Mouse (Mus musculus): ENCODE results near the gene March9. TPM values are rescaled to one million over a fixed set of nuclear protein-coding genes. Genes with fewer than 3 reads are reported as not detected.

March9 gene
- polyA plus RNA-seq, 1 experiment from 2014 or later, result 0.07 TPM

GRCm38 (mm10) chr10:127018422-127018821, 41.6 kb downstream of the March9 start:
- H3K9me3 ChIP-seq (replicated peaks), result no peaks in the 10 kb centered on the region
- 69% methylated on average over 16 of the region's 16 CpGs for WGBS (ENCODE audit: insufficient replicate concordance)
- no peak overlapping the region for H3K4me2 ChIP-seq
- no peak for DNase-seq
- peaks cover 16% of the 10 kb centered on the region for H3K36me3 ChIP-seq
- peaks cover 3% of the 10 kb centered on the region; the same call in 1 of the 2 replicates for H3K27me3 ChIP-seq
- H3K9ac ChIP-seq, result no peak overlapping the region
- H3K27ac ChIP-seq, result no peak overlapping the region
- H3K4me1 ChIP-seq (replicated peaks), result 0 out of 2 replicates have a peak, but pooled peaks cover under 1% of the 10 kb centered on the region
- H3K4me3 ChIP-seq (replicated peaks), result no peak overlapping the region
- no peak for ATAC-seq (ENCODE audit: low read depth)

GRCm38 (mm10) chr10:127017071-127017470, 42.9 kb downstream of the March9 start:
- ATAC-seq (ENCODE audit: low read depth) (no peak), DNase-seq (no peak)
- H3K9ac ChIP-seq, result no peak overlapping the region
- WGBS (ENCODE audit: insufficient replicate concordance), result 17% methylated on average over 2 of the region's 2 CpGs
- H3K4me1 ChIP-seq (replicated peaks), result 0 out of 2 replicates have a peak, but pooled peaks cover 4% of the 10 kb centered on the region
- no peak overlapping the region for H3K4me3 ChIP-seq (replicated peaks)
- no peak overlapping the region for H3K27ac ChIP-seq
- H3K9me3 ChIP-seq (replicated peaks), result no peaks in the 10 kb centered on the region
- no peak overlapping the region for H3K4me2 ChIP-seq
- H3K27me3 ChIP-seq, result peaks cover 3% of the 10 kb centered on the region; the same call in 1 of the 2 replicates
- peaks cover 4% of the 10 kb centered on the region; the same call in 1 of the 2 replicates for H3K36me3 ChIP-seq

- H3K9me3 ChIP-seq (replicated peaks), result no peaks in the 10 kb centered on the region
- H3K27me3 ChIP-seq, result peaks cover 3% of the 10 kb centered on the region; the same call in 1 of the 2 replicates
- H3K4me3 ChIP-seq (replicated peaks), result no peak overlapping the region
- 49% methylated on average over 5 of the region's 5 CpGs for WGBS (ENCODE audit: insufficient replicate concordance)
- DNase-seq (no peak), ATAC-seq (ENCODE audit: low read depth) (no peak)
- no peak overlapping the region for H3K9ac ChIP-seq
- no peaks in the 10 kb centered on the region for H3K36me3 ChIP-seq
- 0 out of 2 replicates have a peak, but pooled peaks cover 4% of the 10 kb centered on the region for H3K4me1 ChIP-seq (replicated peaks)
- no peak overlapping the region for H3K4me2 ChIP-seq
- no peak overlapping the region for H3K27ac ChIP-seq
Measured at GRCm38 (mm10) chr10:127016488-127016887, 43.5 kb downstream of the March9 start.

Other genes starting within 250 kb of the March9 start
- gene Atp23, start 158.8 kb downstream of the March9 start, polyA plus RNA-seq (2015; fragmentation: Nextera tagmentation; extraction: Ambion mirVana), result 9.3 and 10.0 TPM in 2 replicates
- 9.9 and 10.8 TPM in 2 replicates for gene Ctdsp2, start 81.5 kb downstream of the March9 start, polyA plus RNA-seq (2015; fragmentation: Nextera tagmentation; extraction: Ambion mirVana)
- 0.08 and 0.12 TPM in 2 replicates for gene Avil, start 59.5 kb downstream of the March9 start, polyA plus RNA-seq (2015; fragmentation: Nextera tagmentation; extraction: Ambion mirVana)
- 65.7 and 75.6 TPM in 2 replicates for gene Tsfm, start 29.3 kb downstream of the March9 start, polyA plus RNA-seq (2015; fragmentation: Nextera tagmentation; extraction: Ambion mirVana)
- gene Mettl1, start 18.8 kb downstream of the March9 start, polyA plus RNA-seq (2015; fragmentation: Nextera tagmentation; extraction: Ambion mirVana), result 28.3 and 29.5 TPM in 2 replicates
- gene Eef1akmt3, start 18.7 kb downstream of the March9 start, polyA plus RNA-seq (2015; fragmentation: Nextera tagmentation; extraction: Ambion mirVana), result 0.07 and 0.14 TPM in 2 replicates
- gene Cyp27b1, start 11.9 kb downstream of the March9 start, polyA plus RNA-seq (2015; fragmentation: Nextera tagmentation; extraction: Ambion mirVana), result not detected in 2 replicates
- gene Cdk4, start 3.4 kb upstream of the March9 start, polyA plus RNA-seq (2015; fragmentation: Nextera tagmentation; extraction: Ambion mirVana), result 645 and 664 TPM in 2 replicates
- 69.4 and 77.7 TPM in 2 replicates for gene Tspan31, start 10.1 kb upstream of the March9 start, polyA plus RNA-seq (2015; fragmentation: Nextera tagmentation; extraction: Ambion mirVana)
- 0.41 and 0.85 TPM in 2 replicates for gene Agap2, start 15.1 kb upstream of the March9 start, polyA plus RNA-seq (2015; fragmentation: Nextera tagmentation; extraction: Ambion mirVana)
- gene Os9, start 60.9 kb upstream of the March9 start, polyA plus RNA-seq (2015; fragmentation: Nextera tagmentation; extraction: Ambion mirVana), result 45.6 and 49.0 TPM in 2 replicates
- gene B4galnt1, start 105.0 kb upstream of the March9 start, polyA plus RNA-seq (2015; fragmentation: Nextera tagmentation; extraction: Ambion mirVana), result 9.3 and 11.0 TPM in 2 replicates
- 1.8 and 2.1 TPM in 2 replicates for gene Slc26a10, start 120.5 kb upstream of the March9 start, polyA plus RNA-seq (2015; fragmentation: Nextera tagmentation; extraction: Ambion mirVana)
- gene Arhgef25, start 129.9 kb upstream of the March9 start, polyA plus RNA-seq (2015; fragmentation: Nextera tagmentation; extraction: Ambion mirVana), result 8.1 and 8.2 TPM in 2 replicates
- gene Dtx3, start 135.5 kb upstream of the March9 start, polyA plus RNA-seq (2015; fragmentation: Nextera tagmentation; extraction: Ambion mirVana), result 16.8 and 19.3 TPM in 2 replicates
- 39.8 and 45.8 TPM in 2 replicates for gene Pip4k2c, start 151.4 kb upstream of the March9 start, polyA plus RNA-seq (2015; fragmentation: Nextera tagmentation; extraction: Ambion mirVana)
- 0.02 and 0.14 TPM in 2 replicates for gene Kif5a, start 203.2 kb upstream of the March9 start, polyA plus RNA-seq (2015; fragmentation: Nextera tagmentation; extraction: Ambion mirVana)
- gene Dctn2, start 206.2 kb upstream of the March9 start, polyA plus RNA-seq (2015; fragmentation: Nextera tagmentation; extraction: Ambion mirVana), result 80.0 and 80.1 TPM in 2 replicates
- gene Mbd6, start 228.8 kb upstream of the March9 start, polyA plus RNA-seq (2015; fragmentation: Nextera tagmentation; extraction: Ambion mirVana), result 5.9 and 6.5 TPM in 2 replicates

Measured in liver, embryonic 13.5 days (tissue).